In the genomic region with DNA sequence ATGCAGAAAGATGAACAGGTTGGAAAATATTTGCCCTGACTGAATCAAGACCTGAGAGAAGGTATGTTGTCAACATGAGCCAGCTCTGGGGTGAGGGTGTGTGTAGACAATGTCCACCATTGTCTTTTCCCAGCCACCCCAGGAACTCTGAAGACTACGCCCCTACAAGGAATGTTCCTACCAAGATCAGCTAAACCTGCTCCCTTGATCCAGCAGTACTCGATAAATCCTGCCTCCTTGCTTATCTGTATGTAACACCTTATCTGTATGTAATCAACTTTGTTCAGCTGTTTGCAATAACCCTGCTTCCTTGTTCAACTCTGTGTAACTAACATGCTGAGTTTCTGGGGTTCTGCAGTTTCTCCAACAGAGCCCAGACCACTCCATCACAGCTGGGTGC, we compare ENCODE assay signal across 22 mouse cellular contexts.
DNase-seq lines count a peak whose midpoint lies in the region; ATAC-seq and TF ChIP-seq lines count a peak whose summit lies in the region.
"Had no signal": no experiment of that assay in that cellular context is flagged by ENCODE, and none has a peak within 500 bp of the region (broad histone marks: within the 10 kb centered on the region; RNA-seq: fewer than 3 reads in every experiment).

No protein-coding gene starts in this region.

- H3K4me3 ChIP-seq in MEL (ENCODE audit: control insufficient read depth in 1 of 2, insufficient read depth in 1 of 2, low read depth in 2 of 2, low read length in 2 of 2): no peak overlapping the region
- no peak overlapping the region for H3K4me3 ChIP-seq in intestine, embryonic 15.5 days (replicated peaks)
- H3K4me3 ChIP-seq in stomach, embryonic 15.5 days (replicated peaks): no peak overlapping the region
- H3K4me3 ChIP-seq in limb, embryonic 10.5 days: no peak overlapping the region
- H3K4me3 ChIP-seq: embryonic facial prominence, embryonic 10.5 days; gastrocnemius, adult 2 months; heart, embryonic 13.5 days; hindbrain, embryonic 12.5 days had no signal

- intact Hi-C loops in heart, postnatal 25 days (cut with DNase I): no loop called here

- H3K4me2 ChIP-seq in intestine, embryonic 15.5 days (replicated peaks): no peak overlapping the region
- H3K4me2 ChIP-seq in stomach, embryonic 15.5 days: no peak overlapping the region
- H3K4me2 ChIP-seq: heart, embryonic 13.5 days; hindbrain, embryonic 12.5 days had no signal

- no peak for TF ChIP-seq RAD21 in MEL (IDR thresholded peaks at IDR 0.05; ENCODE audit: low read depth, low read length)

- WGBS in intestine, embryonic 15.5 days: 50% methylated on average over 2 of the region's 2 CpGs
- WGBS in stomach, embryonic 15.5 days: 53% methylated on average over 2 of the region's 2 CpGs
- 86% methylated on average over 2 of the region's 2 CpGs for WGBS in limb, embryonic 10.5 days

- H3K79me2 ChIP-seq in MEL (ENCODE audit: control insufficient read depth, insufficient read depth, low read length, poor library complexity): no peaks in the 10 kb centered on the region

- H3K9me3 ChIP-seq in MEL (replicated peaks; ENCODE audit: insufficient read depth, low read length): no peaks in the 10 kb centered on the region
- H3K9me3 ChIP-seq in intestine, embryonic 15.5 days: no peaks in the 10 kb centered on the region
- H3K9me3 ChIP-seq in stomach, embryonic 15.5 days: no peaks in the 10 kb centered on the region
- no peaks in the 10 kb centered on the region for H3K9me3 ChIP-seq in limb, embryonic 10.5 days (replicated peaks)
- H3K9me3 ChIP-seq: embryonic facial prominence, embryonic 10.5 days; heart, embryonic 13.5 days; hindbrain, embryonic 12.5 days had no signal

- ATAC-seq in intestine, embryonic 15.5 days: peak; percentile 95
- peak; percentile 93 for ATAC-seq in stomach, embryonic 15.5 days (ENCODE audit: insufficient read depth, low FRiP score, low read depth)
- ATAC-seq: CD4-positive, CD25-positive, alpha-beta regulatory T cell, adult 4 months; forebrain, embryonic 14.5 days; hindbrain, postnatal 0 days had no signal

- TF ChIP-seq CTCF in MEL (IDR thresholded peaks at IDR 0.05 in 2 of 3, conservative IDR thresholded peaks at IDR 0.05 in 1 of 3; ENCODE audit: control insufficient read depth in 1 of 3, insufficient read depth in 1 of 3, low read depth in 2 of 3, low read length in 3 of 3, poor library complexity in 1 of 3, severe bottlenecking in 1 of 3): no peak

- no peak overlapping the region for H3K27ac ChIP-seq in MEL (ENCODE audit: control insufficient read depth, low read depth, low read length)
- 0 out of 2 replicates have a peak overlapping the region, but pooled peaks have one; percentile 38 for H3K27ac ChIP-seq in intestine, embryonic 15.5 days
- no peak overlapping the region for H3K27ac ChIP-seq in stomach, embryonic 15.5 days
- H3K27ac ChIP-seq in limb, embryonic 10.5 days: no peak overlapping the region
- H3K27ac ChIP-seq: embryonic facial prominence, embryonic 10.5 days; gastrocnemius, adult 2 months; heart, embryonic 13.5 days; hindbrain, embryonic 12.5 days; hindbrain, postnatal 0 days had no signal

- H3K4me1 ChIP-seq in MEL (ENCODE audit: control insufficient read depth in 1 of 2, insufficient read depth in 2 of 2, low read length in 2 of 2): peaks cover 16 to 27% of the 10 kb centered on the region in 2 experiments
- H3K4me1 ChIP-seq in intestine, embryonic 15.5 days (replicated peaks): no peaks in the 10 kb centered on the region
- no peaks in the 10 kb centered on the region for H3K4me1 ChIP-seq in stomach, embryonic 15.5 days
- no peaks in the 10 kb centered on the region for H3K4me1 ChIP-seq in limb, embryonic 10.5 days
- H3K4me1 ChIP-seq: embryonic facial prominence, embryonic 10.5 days; heart, embryonic 13.5 days; hindbrain, embryonic 12.5 days had no signal

- peak; percentile 39 for DNase-seq in heart, adult 11 months
- DNase-seq in heart, postnatal 25 days (ENCODE audit: low spot score): no peak
- DNase-seq in MEL (ENCODE audit: low read depth, low spot score): peak; percentile 56
- no peak for DNase-seq in limb, embryonic 10.5 days (ENCODE audit: low spot score)
- DNase-seq in ovary, postnatal 14 days (ENCODE audit: low spot score): no peak
- DNase-seq in spleen, adult 12 weeks (ENCODE audit: low spot score): no peak
- DNase-seq: adrenal gland, postnatal 10 days; B cell, adult 2 months; cerebellum, adult 11-12 months; cerebellum, adult 9-11 months; cerebellum, postnatal 36 days; gastrocnemius, adult 2 months; gastrocnemius, postnatal 25 days; heart, postnatal 4 days had no signal

- H3K9ac ChIP-seq in MEL (ENCODE audit: control insufficient read depth, low read depth, low read length, poor library complexity, severe bottlenecking): no peak overlapping the region
- no peak overlapping the region for H3K9ac ChIP-seq in intestine, embryonic 15.5 days
- H3K9ac ChIP-seq in stomach, embryonic 15.5 days: no peak overlapping the region
- H3K9ac ChIP-seq: heart, embryonic 13.5 days; hindbrain, embryonic 12.5 days had no signal

- H3K36me3 ChIP-seq in MEL (ENCODE audit: control insufficient read depth in 1 of 2, insufficient read depth in 2 of 2, low read length in 2 of 2): peaks cover 0 to 30% of the 10 kb centered on the region in 2 experiments; a peak in 2 of 4 replicates
- H3K36me3 ChIP-seq in intestine, embryonic 15.5 days: no peaks in the 10 kb centered on the region
- H3K36me3 ChIP-seq in stomach, embryonic 15.5 days: no peaks in the 10 kb centered on the region
- H3K36me3 ChIP-seq in limb, embryonic 10.5 days: no peaks in the 10 kb centered on the region
- H3K36me3 ChIP-seq: embryonic facial prominence, embryonic 10.5 days; heart, embryonic 13.5 days; hindbrain, embryonic 12.5 days had no signal

- TF ChIP-seq POLR2A in MEL (IDR thresholded peaks at IDR 0.05; ENCODE audit: control insufficient read depth in 1 of 2, insufficient read depth in 1 of 2, low read depth in 1 of 2, low read length in 2 of 2, poor library complexity in 1 of 2): no peak

- TF ChIP-seq EP300 in MEL (IDR thresholded peaks at IDR 0.05; ENCODE audit: low read depth in 1 of 2, low read length in 2 of 2): peak; percentile 89 to 90

- no peaks in the 10 kb centered on the region for H3K27me3 ChIP-seq in MEL (ENCODE audit: control insufficient read depth in 1 of 2, insufficient read depth in 2 of 2, low read length in 2 of 2)
- no peaks in the 10 kb centered on the region for H3K27me3 ChIP-seq in intestine, embryonic 15.5 days (replicated peaks)
- H3K27me3 ChIP-seq in stomach, embryonic 15.5 days (replicated peaks): no peaks in the 10 kb centered on the region
- no peaks in the 10 kb centered on the region for H3K27me3 ChIP-seq in limb, embryonic 10.5 days (ENCODE audit: low read depth, poor library complexity, severe bottlenecking)
- H3K27me3 ChIP-seq: heart, embryonic 13.5 days; hindbrain, embryonic 12.5 days had no signal

TF ChIP-seq in MEL, 35 proteins besides CTCF, POLR2A, EP300 and RAD21 (continues in another document):
- no peak for TF ChIP-seq USF1 (IDR thresholded peaks at IDR 0.05; ENCODE audit: low read depth, low read length)
- TF ChIP-seq TBP (IDR thresholded peaks at IDR 0.05; ENCODE audit: low read depth, low read length): no peak
- no peak for TF ChIP-seq GABPA (IDR thresholded peaks at IDR 0.05; ENCODE audit: low read depth, low read length)
- TF ChIP-seq ZMIZ1 (IDR thresholded peaks at IDR 0.05; ENCODE audit: low read depth, low read length): no peak
- TF ChIP-seq ELF1 (IDR thresholded peaks at IDR 0.05; ENCODE audit: low read depth, low read length): peak; percentile 43; the same call in 1 of the 2 replicates
- TF ChIP-seq UBTF (IDR thresholded peaks at IDR 0.05; ENCODE audit: borderline replicate concordance, insufficient read depth, low read depth, low read length): no peak
- no peak for TF ChIP-seq ZC3H11A (IDR thresholded peaks at IDR 0.05; ENCODE audit: low read depth, low read length)
- TF ChIP-seq HCFC1 (IDR thresholded peaks at IDR 0.05; ENCODE audit: low read depth, low read length): no peak
- no peak for TF ChIP-seq SIN3A (IDR thresholded peaks at IDR 0.05; ENCODE audit: low read length)
- TF ChIP-seq BHLHE40 (IDR thresholded peaks at IDR 0.05; ENCODE audit: borderline replicate concordance, low read depth, low read length): no peak
- TF ChIP-seq MAX (IDR thresholded peaks at IDR 0.05; ENCODE audit: low read length): no peak
- TF ChIP-seq NELFE (IDR thresholded peaks at IDR 0.05; ENCODE audit: low read depth, low read length): no peak
- TF ChIP-seq MEF2A (IDR thresholded peaks at IDR 0.05; ENCODE audit: extremely low read depth, insufficient replicate concordance, low read depth, low read length, poor library complexity, severe bottlenecking): no peak
- no peak for TF ChIP-seq CHD2 (IDR thresholded peaks at IDR 0.05; ENCODE audit: low read length)
- TF ChIP-seq RCOR1 (IDR thresholded peaks at IDR 0.05; ENCODE audit: low read depth, low read length): peak; percentile 74
- TF ChIP-seq POLR2AphosphoS2 (IDR thresholded peaks at IDR 0.05; ENCODE audit: low read length): no peak
- no peak for TF ChIP-seq CHD1 (IDR thresholded peaks at IDR 0.05; ENCODE audit: low read depth, low read length)
- TF ChIP-seq SMC3 (IDR thresholded peaks at IDR 0.05; ENCODE audit: low read depth, low read length): no peak
- no peak for TF ChIP-seq E2F4 (IDR thresholded peaks at IDR 0.05; ENCODE audit: borderline replicate concordance, low read depth, low read length)
- no peak for TF ChIP-seq ZNF384 (IDR thresholded peaks at IDR 0.05; ENCODE audit: low read depth, low read length)
- no peak for TF ChIP-seq POLR2AphosphoS5 (IDR thresholded peaks at IDR 0.05; ENCODE audit: borderline replicate concordance, low read depth, low read length)
- TF ChIP-seq USF2 (IDR thresholded peaks at IDR 0.05; ENCODE audit: borderline replicate concordance in 1 of 2, insufficient read depth in 1 of 2, low read depth in 1 of 2, low read length in 2 of 2): no peak
- no peak for TF ChIP-seq MXI1 (IDR thresholded peaks at IDR 0.05; ENCODE audit: low read depth, low read length)
- TF ChIP-seq ZKSCAN1 (IDR thresholded peaks at IDR 0.05; ENCODE audit: low read depth, low read length): no peak
- TF ChIP-seq KAT2A (conservative IDR thresholded peaks at IDR 0.05; ENCODE audit: low read depth, low read length): no peak
- no peak for TF ChIP-seq MYC (IDR thresholded peaks at IDR 0.05; ENCODE audit: low read depth, low read length)
- TF ChIP-seq GATA1 (IDR thresholded peaks at IDR 0.05; ENCODE audit: low read depth, low read length): peak; percentile 94
- TF ChIP-seq TAL1 (IDR thresholded peaks at IDR 0.05; ENCODE audit: low read length): peak; percentile 75
- peak; percentile 95 for TF ChIP-seq TCF12 (IDR thresholded peaks at IDR 0.05; ENCODE audit: low read depth, low read length)
- no peak for TF ChIP-seq NRF1 (IDR thresholded peaks at IDR 0.05; ENCODE audit: insufficient read depth, low read depth, low read length, poor library complexity, severe bottlenecking)
- TF ChIP-seq MAZ (IDR thresholded peaks at IDR 0.05; ENCODE audit: low read depth, low read length): no peak
- no peak for TF ChIP-seq JUND (IDR thresholded peaks at IDR 0.05; ENCODE audit: low read depth, low read length)

Comparison
In these comparisons a context has a peak if more than half of its experiments do, and no peak if none do; other contexts are left out.
1. DNase-seq: peak in heart, adult 11 months (single experiment) and MEL (single experiment); none in heart, postnatal 25 days (single experiment), limb, embryonic 10.5 days (single experiment), ovary, postnatal 14 days (single experiment) and spleen, adult 12 weeks (single experiment).